Mouse (Mus musculus): ENCODE results near the gene Rabep2.
"Not testable (repeated sequence)": the region's sequence is repeated elsewhere in the genome, so short reads cannot be mapped to it uniquely, and the experiment has no call there.

Gene Rabep2

GRCm38 (mm10) chr7:126463547-126463946 lies 35.0 kb downstream of the Rabep2 start:
- in situ Hi-C loops (cut with MboI, MseI): no loop called here

DNA sequence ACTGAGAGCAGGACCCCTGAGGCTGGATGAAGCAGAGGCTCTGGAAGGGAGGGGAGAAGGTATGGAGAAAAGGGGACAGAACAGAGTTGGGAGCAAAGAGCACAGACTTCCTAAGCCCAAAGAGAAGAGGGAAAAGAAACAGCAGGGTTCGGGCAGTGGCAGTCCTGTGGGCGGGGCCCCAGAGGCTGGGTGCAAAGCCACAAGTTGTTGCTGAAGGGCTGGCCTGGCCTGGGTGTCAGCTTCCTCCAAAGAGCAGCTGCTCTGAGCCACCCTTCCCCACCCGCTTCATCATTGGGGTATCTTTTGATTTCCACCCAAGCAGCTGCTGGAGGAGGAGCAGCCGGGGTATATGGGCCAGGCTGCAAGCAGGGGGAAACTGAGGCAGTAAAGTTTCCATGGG lies 35.6 kb downstream of the Rabep2 start:
- in situ Hi-C loops (cut with MboI, MseI): no loop called here

GRCm38 (mm10) chr7:126464836-126465235 lies 36.3 kb downstream of the Rabep2 start:
- in situ Hi-C loops (cut with MboI, MseI): no loop called here

GRCm38 (mm10) chr7:126465246-126466030 lies 36.9 kb downstream of the Rabep2 start:
- in situ Hi-C loops (cut with MboI, MseI): no loop called here

- in situ Hi-C loops (cut with MboI, MseI): no loop called here
Measured at GRCm38 (mm10) chr7:126466116-126466515, 37.6 kb downstream of the Rabep2 start.

GRCm38 (mm10) chr7:126466707-126467106 lies 38.1 kb downstream of the Rabep2 start:
- in situ Hi-C loops (cut with MboI, MseI): no loop called here

- in situ Hi-C loops (cut with MboI, MseI): no loop called here
Measured at GRCm38 (mm10) chr7:126467271-126467670, 38.7 kb downstream of the Rabep2 start.

- in situ Hi-C loops (cut with MboI, MseI): no loop called here
Measured at GRCm38 (mm10) chr7:126467834-126468627, 39.5 kb downstream of the Rabep2 start.

DNA sequence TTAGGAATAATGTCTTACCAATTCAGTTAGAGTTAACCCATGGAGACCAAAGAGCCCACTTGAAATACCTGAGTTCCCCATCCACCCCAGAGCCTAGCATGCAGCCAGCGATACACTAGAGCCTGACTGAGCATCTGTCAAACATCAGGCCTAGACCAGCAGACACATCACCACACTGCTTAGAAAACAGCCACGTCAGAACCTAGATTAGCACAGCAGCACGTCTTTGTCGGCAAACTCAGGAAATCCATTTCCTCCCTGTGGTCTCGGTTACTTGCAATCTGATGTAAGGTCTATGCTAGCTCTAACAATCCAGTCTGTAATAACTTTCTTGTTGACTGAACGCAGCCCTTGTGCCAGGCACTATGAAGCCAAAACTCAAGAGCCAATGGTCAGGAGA lies 41.5 kb downstream of the Rabep2 start:
- in situ Hi-C loops (cut with MboI, MseI): loop anchor here (5.0 kb wide), 1 partner anchor 73 kb away; the partner anchor contains the start of gene Nfatc2ip

- in situ Hi-C loops (cut with MboI, MseI): loop anchor here (5.0 kb wide), 1 partner anchor 74 kb away; the partner anchor contains the start of gene Nfatc2ip
Measured at GRCm38 (mm10) chr7:126471361-126471760, 42.8 kb downstream of the Rabep2 start.

GRCm38 (mm10) chr7:126471853-126472252 lies 43.3 kb downstream of the Rabep2 start:
- in situ Hi-C loops (cut with MboI, MseI): loop anchor here (5.0 kb wide), 1 partner anchor 75 kb away; the partner anchor contains the start of gene Nfatc2ip

DNA sequence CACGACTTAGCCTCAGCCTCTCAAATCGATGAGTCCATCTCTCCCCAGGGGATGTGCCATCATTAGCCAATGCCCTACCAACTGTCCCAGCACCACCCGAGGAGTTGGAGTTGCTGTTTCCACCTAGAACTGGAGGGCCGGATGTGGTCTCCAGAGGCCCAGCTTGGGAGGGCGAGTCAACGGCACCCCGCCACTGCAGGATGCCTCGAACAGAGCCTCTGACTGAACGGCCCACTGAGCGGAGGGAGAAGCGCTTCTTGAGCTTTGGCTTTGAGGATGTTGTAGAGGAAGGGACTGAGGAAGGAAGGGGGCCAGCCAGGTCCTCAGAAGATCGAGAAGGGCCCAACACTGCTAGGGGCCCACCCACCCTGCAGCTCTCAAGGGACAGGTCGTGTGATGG lies 43.7 kb downstream of the Rabep2 start:
- in situ Hi-C loops (cut with MboI, MseI): loop anchor here (5.0 kb wide), 1 partner anchor 75 kb away; the partner anchor contains the start of gene Nfatc2ip

DNA sequence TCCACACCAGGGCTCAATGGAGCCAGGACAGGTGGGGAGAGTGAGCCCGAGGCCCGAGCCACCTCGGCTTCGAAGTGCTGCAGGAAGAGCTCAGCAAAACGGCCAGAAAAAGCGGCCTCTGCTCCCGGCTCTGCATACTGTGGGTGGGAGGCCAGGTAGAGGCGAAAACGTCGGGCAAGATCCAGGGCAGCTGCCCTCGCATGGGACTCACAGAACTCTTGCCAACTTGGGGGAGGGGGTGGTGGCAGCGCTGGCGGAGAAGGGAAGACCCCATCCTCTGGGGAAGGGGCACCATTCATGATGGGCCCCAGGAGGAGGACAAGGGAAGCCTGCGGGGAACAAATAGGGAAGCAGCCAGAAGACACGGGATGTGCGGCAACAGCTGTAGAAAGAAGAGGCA lies 44.2 kb downstream of the Rabep2 start:
- in situ Hi-C loops (cut with MboI, MseI): loop anchor here (5.0 kb wide), 1 partner anchor 75 kb away; the partner anchor contains the start of gene Nfatc2ip

DNA sequence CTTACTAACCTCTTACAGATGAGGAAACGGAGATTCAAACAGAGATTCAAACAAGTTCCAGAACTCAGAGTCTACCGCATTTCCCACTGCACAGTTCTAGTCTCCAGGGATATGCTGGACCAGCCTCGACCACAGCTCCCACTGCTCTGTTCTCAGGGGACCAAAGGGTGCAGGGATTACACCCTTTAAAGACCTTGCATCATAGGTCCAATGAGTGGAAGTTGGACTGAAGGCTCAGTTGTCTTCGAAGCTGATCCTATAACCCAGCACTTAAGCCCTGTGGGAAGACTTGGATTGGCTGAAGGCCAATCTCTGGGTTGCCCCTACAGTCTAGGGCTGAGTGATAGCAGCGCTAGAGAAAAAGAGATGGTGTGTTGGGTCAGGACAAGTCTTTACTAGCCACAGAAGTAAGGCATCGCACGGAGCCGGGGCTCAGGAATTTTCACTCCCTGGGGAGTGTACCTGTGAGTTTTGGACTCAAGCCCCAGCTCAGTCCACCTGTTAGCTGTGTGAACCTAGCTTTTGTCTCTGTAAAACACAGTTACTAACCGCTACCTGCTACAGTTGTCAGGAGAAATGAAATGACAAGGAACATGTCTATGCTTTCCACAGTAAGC lies 45.0 kb downstream of the Rabep2 start:
- in situ Hi-C loops (cut with MboI, MseI): loop anchor here (5.0 kb wide), 1 partner anchor 76 kb away; the partner anchor contains the start of gene Nfatc2ip

DNA sequence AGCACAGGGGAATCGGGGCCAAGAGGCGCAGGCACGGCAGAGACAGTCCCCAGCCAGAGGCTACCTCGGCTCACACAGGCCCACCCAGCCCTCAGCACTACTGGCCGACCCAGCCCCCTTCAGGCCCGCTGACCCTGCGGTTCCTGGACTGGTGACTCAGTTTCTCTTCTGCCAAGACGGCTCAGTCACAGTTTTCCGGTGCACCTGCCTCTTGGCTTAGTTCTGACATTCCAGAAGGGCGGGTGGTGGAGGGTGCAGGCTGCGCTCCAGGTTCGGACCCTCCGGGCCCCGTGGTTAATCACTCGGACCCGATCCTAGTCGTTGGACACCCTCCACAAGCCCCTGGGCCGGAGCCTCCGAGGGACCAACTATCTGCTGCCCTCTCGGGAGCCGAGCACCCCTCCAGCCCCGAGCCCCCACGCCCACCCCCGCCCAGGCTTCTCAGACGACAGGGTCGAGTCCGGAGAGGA lies 46.0 kb downstream of the Rabep2 start:
- in situ Hi-C loops (cut with MboI, MseI): loop anchor here (5.0 kb wide), 1 partner anchor 77 kb away; the partner anchor contains the start of gene Nfatc2ip

DNA sequence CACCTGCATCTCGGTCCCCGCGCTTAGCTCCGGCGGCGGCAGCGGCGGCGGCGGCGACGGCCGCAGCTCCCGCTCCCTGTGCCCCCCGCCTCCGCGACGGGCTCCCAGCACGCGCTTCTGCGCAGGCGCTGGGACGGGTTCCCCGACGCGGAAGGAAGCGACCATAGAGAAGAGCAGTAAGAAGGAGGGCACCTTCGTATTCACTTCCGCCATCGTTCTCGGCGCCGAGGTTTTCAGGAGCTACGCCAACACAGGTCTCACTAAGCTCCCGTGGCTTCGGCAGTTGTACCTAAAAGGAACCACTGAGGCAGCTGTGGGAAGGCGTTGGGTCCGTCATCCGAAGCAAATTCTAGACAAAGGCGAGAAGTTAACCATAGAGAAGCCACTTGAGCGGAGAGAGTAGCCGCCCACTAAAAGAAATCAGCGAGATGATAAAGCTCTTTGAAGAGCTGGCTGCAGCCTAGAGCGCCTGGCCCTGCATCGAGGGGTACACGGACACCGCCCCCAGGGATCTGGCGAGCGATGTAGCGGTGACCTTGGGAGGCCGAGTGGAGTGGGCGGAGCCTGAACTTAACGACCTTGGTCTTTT lies 46.5 kb downstream of the Rabep2 start, which contains the start of gene Sh2b1:
Sh2b1 (minus strand) TSS at position 432 of the 589 bp plus-strand sequence.
- in situ Hi-C loops (cut with MboI, MseI): loop anchor here (5.0 kb wide), 2 partner anchors 52 to 78 kb away; partner anchors contain the start of gene Nfatc2ip

DNA sequence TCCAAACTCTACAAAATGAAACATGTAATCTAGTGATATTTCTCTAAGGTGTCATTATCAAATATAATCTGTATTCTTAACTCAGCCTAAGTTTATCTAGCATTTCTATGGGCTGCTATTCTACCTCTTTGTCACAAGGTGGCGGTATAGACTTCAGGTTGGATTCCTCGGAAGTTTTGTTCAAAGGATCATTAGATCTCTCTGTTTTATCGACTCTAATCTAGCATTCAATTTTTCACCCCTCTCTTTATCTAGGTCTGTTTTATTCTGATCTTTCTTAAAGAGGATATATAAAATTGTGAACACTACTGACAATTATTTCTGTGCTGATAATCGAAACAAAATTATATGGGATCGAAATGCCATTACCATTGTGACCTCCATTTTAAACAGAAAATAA lies 53.1 kb downstream of the Rabep2 start:
- in situ Hi-C loops (cut with MboI, MseI): no loop called here

- in situ Hi-C loops (cut with MboI, MseI): no loop called here
Measured at GRCm38 (mm10) chr7:126482392-126482871, 53.9 kb downstream of the Rabep2 start.

DNA sequence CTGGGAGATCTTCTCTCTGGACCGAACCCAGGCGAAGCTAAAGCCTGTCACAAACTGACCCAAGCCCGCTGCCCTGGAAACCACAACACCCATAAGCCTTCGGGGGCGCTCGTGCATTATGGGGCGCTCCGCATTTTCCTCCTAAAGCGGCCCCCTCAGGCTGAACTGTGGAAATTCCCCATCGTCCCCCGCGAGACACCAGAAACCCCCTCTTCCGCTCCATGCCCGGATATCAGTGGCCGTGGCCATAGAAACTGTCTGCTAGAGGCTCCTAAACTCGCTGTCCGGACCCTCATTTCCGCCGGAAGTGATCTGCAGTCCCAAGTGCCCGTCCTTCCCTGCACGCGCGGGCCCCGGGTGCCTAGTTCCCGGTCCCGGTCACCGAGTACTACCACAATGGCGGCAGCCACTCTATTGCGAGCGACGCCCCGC lies 58.5 kb downstream of the Rabep2 start, which contains the start of gene Tufm:
Tufm (plus strand) TSS at position 310 of the 432 bp plus-strand sequence.
- in situ Hi-C loops (cut with MboI, MseI): no loop called here

DNA sequence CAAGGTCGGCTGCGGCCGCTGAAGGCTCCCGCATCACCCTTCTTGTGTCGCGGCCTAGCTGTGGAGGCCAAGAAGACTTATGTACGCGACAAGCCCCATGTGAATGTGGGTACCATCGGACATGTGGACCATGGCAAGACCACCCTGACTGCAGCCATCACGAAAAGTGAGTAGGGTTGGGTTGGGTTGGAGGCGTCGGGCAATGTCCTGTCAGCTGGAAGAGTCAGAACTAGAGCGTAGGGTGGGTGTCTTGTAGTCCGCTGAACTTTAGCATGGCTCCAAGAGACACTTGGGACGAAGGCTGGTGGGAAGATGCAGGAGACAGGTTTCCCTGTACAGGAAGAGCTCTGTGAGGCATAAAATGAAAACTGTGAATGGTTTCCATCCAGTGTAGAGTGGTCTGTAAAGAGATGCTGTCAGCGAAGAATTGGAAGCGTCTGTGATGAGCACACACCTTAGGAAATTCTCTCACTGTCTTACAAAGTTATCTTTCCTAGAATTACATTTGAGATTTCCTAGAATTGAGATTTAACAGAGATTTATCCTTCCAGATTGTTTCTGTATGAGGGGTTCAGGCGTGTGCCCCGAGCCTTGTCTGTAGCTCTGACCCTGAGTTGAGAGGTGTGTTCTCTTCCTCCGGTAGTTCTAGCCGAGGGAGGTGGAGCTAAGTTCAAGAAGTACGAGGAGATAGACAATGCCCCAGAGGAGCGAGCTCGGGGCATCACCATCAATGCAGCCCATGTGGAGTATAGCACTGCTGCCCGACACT lies 59.2 kb downstream of the Rabep2 start:
- in situ Hi-C loops (cut with MboI, MseI): not testable (repeated sequence)

Measured in T-helper 2 cell (primary cell).